Mouse (Mus musculus): ENCODE measurements at regions not wholly inside any gene's neighbourhood (a gene's known extent, or its start where the extent isn't known, plus 50 kb on each side); places are given as distances from the start of the nearest gene placed in this dataset.

- H3K27ac ChIP-seq, result no peak overlapping the region; the same call in 1 of the 2 replicates
- WGBS, result 13% methylated on average over 4 of the region's 4 CpGs
- peaks cover 24% of the 10 kb centered on the region for H3K4me1 ChIP-seq
Measured at GRCm38 (mm10) chr15:51652497-51652896, 2232.2 kb upstream of the Gm7489 start.

GRCm38 (mm10) chr15:51657621-51658020 is 2227.1 kb upstream of the Gm7489 start:
- no peak overlapping the region for H3K9ac ChIP-seq
- WGBS, result 93% methylated on average over 1 of the region's 1 CpGs
- no peaks in the 10 kb centered on the region for H3K36me3 ChIP-seq
- H3K4me2 ChIP-seq (replicated peaks), result no peak overlapping the region
- ATAC-seq (ENCODE audit: low FRiP score, low read depth), result no peak
- H3K27me3 ChIP-seq, result no peaks in the 10 kb centered on the region
- H3K4me3 ChIP-seq, result no peak overlapping the region
- peaks cover 15% of the 10 kb centered on the region for H3K4me1 ChIP-seq
- H3K27ac ChIP-seq, result no peak overlapping the region
- H3K9me3 ChIP-seq, result peaks cover 7% of the 10 kb centered on the region

More at GRCm38 (mm10) chr15:51652497-51652896, 2232.2 kb upstream of the Gm7489 start:
- peaks cover 4% of the 10 kb centered on the region for H3K9me3 ChIP-seq
- no peak overlapping the region for H3K9ac ChIP-seq
- H3K27me3 ChIP-seq, result no peaks in the 10 kb centered on the region
- peak; percentile 94 for ATAC-seq (ENCODE audit: low FRiP score, low read depth)
- H3K36me3 ChIP-seq, result no peaks in the 10 kb centered on the region
- peak overlapping the region; percentile 26; the same call in 1 of the 2 replicates for H3K4me2 ChIP-seq (replicated peaks)
- H3K4me3 ChIP-seq, result no peak overlapping the region

GRCm38 (mm10) chr15:51668340-51668739 is 2216.4 kb upstream of the Gm7489 start:
- ATAC-seq (ENCODE audit: low FRiP score, low read depth), result peak; percentile 61; the same call in 1 of the 2 replicates
- 13% methylated on average over 3 of the region's 3 CpGs for WGBS
- Histone ChIP-seq H3K27me3 (no peaks in the 10 kb centered on the region), H3K4me1 (peaks cover 14% of the 10 kb centered on the region), H3K27ac (no peak overlapping the region; the same call in 1 of the 2 replicates), H3K9me3 (no peaks in the 10 kb centered on the region), H3K36me3 (no peaks in the 10 kb centered on the region), H3K9ac (no peak overlapping the region), H3K4me3 (no peak overlapping the region), H3K4me2 (replicated peaks) (no peak overlapping the region)

GRCm38 (mm10) chr15:51671667-51672372 is 2212.9 kb upstream of the Gm7489 start:
- no peak overlapping the region for H3K9ac ChIP-seq
- no peak overlapping the region for H3K4me2 ChIP-seq (replicated peaks)
- H3K36me3 ChIP-seq, result no peaks in the 10 kb centered on the region
- peaks cover 20% of the 10 kb centered on the region for H3K4me1 ChIP-seq
- no peaks in the 10 kb centered on the region for H3K9me3 ChIP-seq
- no peak overlapping the region for H3K4me3 ChIP-seq
- 67% methylated on average over 18 of the region's 18 CpGs for WGBS
- H3K27ac ChIP-seq, result no peak overlapping the region
- no peak for ATAC-seq (ENCODE audit: low FRiP score, low read depth)
- no peaks in the 10 kb centered on the region for H3K27me3 ChIP-seq

- no peaks in the 10 kb centered on the region for H3K27me3 ChIP-seq
- WGBS, result 77% methylated on average over 1 of the region's 1 CpGs
- ATAC-seq (ENCODE audit: low FRiP score, low read depth), result no peak
- H3K36me3 ChIP-seq, result no peaks in the 10 kb centered on the region
- H3K9ac ChIP-seq, result no peak overlapping the region
- no peaks in the 10 kb centered on the region for H3K9me3 ChIP-seq
- H3K4me2 ChIP-seq (replicated peaks), result no peak overlapping the region
- peaks cover 16% of the 10 kb centered on the region for H3K4me1 ChIP-seq
- H3K27ac ChIP-seq, result 0 out of 2 replicates have a peak overlapping the region, but pooled peaks have one; percentile 22
- no peak overlapping the region for H3K4me3 ChIP-seq
Measured at GRCm38 (mm10) chr15:51673483-51673882, 2211.2 kb upstream of the Gm7489 start.

GRCm38 (mm10) chr15:51675291-51675690 is 2209.4 kb upstream of the Gm7489 start:
- Histone ChIP-seq H3K4me3 (no peak overlapping the region), H3K9ac (no peak overlapping the region), H3K4me2 (replicated peaks) (no peak overlapping the region), H3K4me1 (peaks cover 16% of the 10 kb centered on the region), H3K27me3 (no peaks in the 10 kb centered on the region), H3K27ac (no peak overlapping the region), H3K36me3 (no peaks in the 10 kb centered on the region), H3K9me3 (no peaks in the 10 kb centered on the region)
- 71% methylated on average over 4 of the region's 4 CpGs for WGBS
- ATAC-seq (ENCODE audit: low FRiP score, low read depth), result no peak

GRCm38 (mm10) chr15:51676694-51677093 is 2208.0 kb upstream of the Gm7489 start:
- Histone ChIP-seq H3K27me3 (no peaks in the 10 kb centered on the region), H3K9me3 (no peaks in the 10 kb centered on the region), H3K9ac (no peak overlapping the region), H3K27ac (no peak overlapping the region), H3K36me3 (no peaks in the 10 kb centered on the region), H3K4me2 (replicated peaks) (no peak overlapping the region), H3K4me3 (no peak overlapping the region), H3K4me1 (peaks cover 16% of the 10 kb centered on the region)
- no peak for ATAC-seq (ENCODE audit: low FRiP score, low read depth)
- WGBS, result 92% methylated on average over 3 of the region's 3 CpGs

GRCm38 (mm10) chr15:51677266-51677665 is 2207.4 kb upstream of the Gm7489 start:
- H3K4me2 ChIP-seq (replicated peaks), result no peak overlapping the region
- H3K27me3 ChIP-seq, result no peaks in the 10 kb centered on the region
- WGBS, result 80% methylated on average over 4 of the region's 4 CpGs
- ATAC-seq (ENCODE audit: low FRiP score, low read depth), result no peak
- H3K9me3 ChIP-seq, result no peaks in the 10 kb centered on the region
- H3K36me3 ChIP-seq, result no peaks in the 10 kb centered on the region
- H3K4me1 ChIP-seq, result peaks cover 16% of the 10 kb centered on the region
- H3K27ac ChIP-seq, result no peak overlapping the region
- no peak overlapping the region for H3K9ac ChIP-seq
- H3K4me3 ChIP-seq, result no peak overlapping the region

- 29% methylated on average over 12 of the region's 12 CpGs for WGBS
- H3K4me2 ChIP-seq (replicated peaks), result no peak overlapping the region
- no peaks in the 10 kb centered on the region for H3K9me3 ChIP-seq
- peaks cover 11% of the 10 kb centered on the region for H3K4me1 ChIP-seq
- no peaks in the 10 kb centered on the region for H3K36me3 ChIP-seq
- H3K9ac ChIP-seq, result no peak overlapping the region
- H3K4me3 ChIP-seq, result no peak overlapping the region
- no peak overlapping the region for H3K27ac ChIP-seq
- H3K27me3 ChIP-seq, result no peaks in the 10 kb centered on the region
- no peak for ATAC-seq (ENCODE audit: low FRiP score, low read depth)
Measured at GRCm38 (mm10) chr15:51679186-51679902, 2205.4 kb upstream of the Gm7489 start.

- H3K9ac ChIP-seq, result no peak overlapping the region
- no peak for ATAC-seq (ENCODE audit: low FRiP score, low read depth)
- H3K4me3 ChIP-seq, result no peak overlapping the region
- H3K36me3 ChIP-seq, result no peaks in the 10 kb centered on the region
- no peaks in the 10 kb centered on the region for H3K27me3 ChIP-seq
- H3K4me2 ChIP-seq (replicated peaks), result no peak overlapping the region
- peaks cover 11% of the 10 kb centered on the region for H3K4me1 ChIP-seq
- no peaks in the 10 kb centered on the region for H3K9me3 ChIP-seq
- H3K27ac ChIP-seq, result no peak overlapping the region
Measured at GRCm38 (mm10) chr15:51680494-51680893, 2204.2 kb upstream of the Gm7489 start.

GRCm38 (mm10) chr15:51681191-51681590 is 2203.5 kb upstream of the Gm7489 start:
- Histone ChIP-seq H3K27me3 (no peaks in the 10 kb centered on the region), H3K9ac (no peak overlapping the region), H3K27ac (no peak overlapping the region), H3K9me3 (no peaks in the 10 kb centered on the region), H3K4me2 (replicated peaks) (no peak overlapping the region), H3K4me3 (no peak overlapping the region), H3K36me3 (no peaks in the 10 kb centered on the region), H3K4me1 (peaks cover 11% of the 10 kb centered on the region)
- ATAC-seq (ENCODE audit: low FRiP score, low read depth), result no peak
- 94% methylated on average over 6 of the region's 6 CpGs for WGBS

- H3K4me1 ChIP-seq, result peaks cover 11% of the 10 kb centered on the region
- no peaks in the 10 kb centered on the region for H3K36me3 ChIP-seq
- H3K4me3 ChIP-seq, result no peak overlapping the region
- H3K9ac ChIP-seq, result no peak overlapping the region
- H3K27ac ChIP-seq, result no peak overlapping the region
- no peaks in the 10 kb centered on the region for H3K9me3 ChIP-seq
- WGBS, result 78% methylated on average over 5 of the region's 5 CpGs
- ATAC-seq (ENCODE audit: low FRiP score, low read depth), result no peak
- no peak overlapping the region for H3K4me2 ChIP-seq (replicated peaks)
- no peaks in the 10 kb centered on the region for H3K27me3 ChIP-seq
Measured at GRCm38 (mm10) chr15:51682331-51682730, 2202.4 kb upstream of the Gm7489 start.

Data from limb, embryonic 13.5 days (tissue).